Comparison of ENCODE assay signal across 33 mouse cellular contexts in the genomic region with DNA sequence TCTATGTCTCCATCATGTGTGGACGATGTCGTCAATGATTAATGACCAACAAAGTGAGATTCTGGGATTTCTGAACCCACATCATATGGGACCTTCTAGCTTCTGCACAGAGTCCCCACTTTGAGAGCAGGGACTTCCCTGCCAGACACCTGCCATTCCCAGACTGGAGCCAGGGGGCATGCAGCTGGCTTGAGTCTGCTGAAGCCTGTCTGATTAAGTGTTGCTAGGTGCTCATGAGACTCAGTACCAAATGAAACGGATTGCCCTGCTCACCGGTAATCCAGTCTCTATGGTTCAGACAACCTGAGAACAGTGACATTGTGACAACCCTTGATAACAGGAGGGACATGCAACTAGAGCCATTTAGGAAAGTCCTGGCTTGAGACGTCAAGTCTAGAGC. TPM values are rescaled to one million over a fixed set of nuclear protein-coding genes. Genes with fewer than 3 reads are reported as not detected.
DNase-seq lines count a peak whose midpoint lies in the region; ATAC-seq and TF ChIP-seq lines count a peak whose summit lies in the region.
"Had no signal": no experiment of that assay in that cellular context is flagged by ENCODE, and none has a peak within 500 bp of the region (broad histone marks: within the 10 kb centered on the region; RNA-seq: fewer than 3 reads in every experiment).

No protein-coding gene starts in this region.

- no peaks in the 10 kb centered on the region for H3K36me3 ChIP-seq in heart, postnatal 0 days (replicated peaks; ENCODE audit: control insufficient read depth, insufficient read depth, low read length)
- H3K36me3 ChIP-seq in liver, postnatal 0 days (replicated peaks; ENCODE audit: insufficient read depth, low read length): no peaks in the 10 kb centered on the region
- H3K36me3 ChIP-seq in liver, embryonic 12.5 days: no peaks in the 10 kb centered on the region
- no peaks in the 10 kb centered on the region for H3K36me3 ChIP-seq in CH12.LX (replicated peaks in 1 of 2; ENCODE audit: control insufficient read depth in 1 of 2, insufficient read depth in 1 of 2, low read length in 1 of 2)
- H3K36me3 ChIP-seq in stomach, postnatal 0 days (ENCODE audit: control insufficient read depth, insufficient read depth, low read length): no peaks in the 10 kb centered on the region
- H3K36me3 ChIP-seq: embryonic facial prominence, embryonic 10.5 days; embryonic facial prominence, embryonic 15.5 days; heart, embryonic 12.5 days; hindbrain, embryonic 10.5 days; hindbrain, embryonic 15.5 days; liver, embryonic 15.5 days; midbrain, embryonic 15.5 days; neural tube, embryonic 12.5 days had no signal

- H3K79me2 ChIP-seq in CH12.LX (replicated peaks; ENCODE audit: control insufficient read depth, extremely low read depth, insufficient read depth, poor library complexity, severe bottlenecking): no peaks in the 10 kb centered on the region

- peak; percentile 24 for TF ChIP-seq CTCF in heart, postnatal 0 days (IDR thresholded peaks at IDR 0.05; ENCODE audit: low read depth)
- TF ChIP-seq CTCF in liver, postnatal 0 days (IDR thresholded peaks at IDR 0.05; ENCODE audit: low read depth): peak; percentile 21; the same call in 1 of the 2 replicates
- peak in 1 of 2 experiments; percentile 25; a peak in 1 of 4 replicates for TF ChIP-seq CTCF in CH12.LX (conservative IDR thresholded peaks at IDR 0.05 in 1 of 2, IDR thresholded peaks at IDR 0.05 in 1 of 2; ENCODE audit: low read depth in 2 of 2, low read length in 2 of 2)
- peak; percentile 53 for TF ChIP-seq CTCF in stomach, postnatal 0 days (IDR thresholded peaks at IDR 0.05; ENCODE audit: low read depth)

- no peak overlapping the region for H3K4me2 ChIP-seq in heart, postnatal 0 days (ENCODE audit: low read depth, low read length)
- H3K4me2 ChIP-seq in liver, postnatal 0 days (ENCODE audit: low read depth, low read length): no peak overlapping the region
- no peak overlapping the region for H3K4me2 ChIP-seq in liver, embryonic 12.5 days
- H3K4me2 ChIP-seq in CH12.LX (ENCODE audit: insufficient read depth, low read depth, poor library complexity, severe bottlenecking): no peak overlapping the region
- H3K4me2 ChIP-seq in stomach, postnatal 0 days (replicated peaks; ENCODE audit: low read depth): no peak overlapping the region
- H3K4me2 ChIP-seq: embryonic facial prominence, embryonic 15.5 days; forebrain, embryonic 13.5 days; heart, embryonic 12.5 days; hindbrain, embryonic 15.5 days; liver, embryonic 15.5 days; midbrain, embryonic 15.5 days; neural tube, embryonic 12.5 days had no signal

- no peak for DNase-seq in heart, postnatal 0 days (ENCODE audit: low spot score)
- no peak for DNase-seq in heart, postnatal 25 days (ENCODE audit: low spot score)
- DNase-seq in liver, postnatal 0 days: no peak
- DNase-seq in CH12.LX (ENCODE audit: extremely low read depth): no peak
- DNase-seq in stomach, postnatal 0 days (ENCODE audit: low spot score): no peak
- DNase-seq in kidney, adult 18-20 months: no peak
- DNase-seq: adrenal gland, adult 8-10 months; cerebellum, adult 8-10 months; cerebellum, postnatal 25 days; heart, adult 2 months; heart, postnatal 10 days; kidney, postnatal 10 days; layer of hippocampus, postnatal 36 days; liver; lung, postnatal 14 days; right cerebral cortex, postnatal 4 days; thymus, adult 2 months; thymus, postnatal 36 days had no signal

- in situ Hi-C loops in CH12.LX (cut with MboI; ENCODE audit: low pct_ligation_motif_present, low pct_unique_long_range_greater_than_20kb, low sequenced_read_pairs): loop anchor here (25.0 kb wide), 2 partner anchors 598 to 748 kb away; a partner anchor contains a TSS

- no peak for ATAC-seq in heart, postnatal 0 days (ENCODE audit: insufficient read depth, low read depth)
- no peak for ATAC-seq in liver, postnatal 0 days
- ATAC-seq in liver, embryonic 12.5 days: no peak
- ATAC-seq in stomach, postnatal 0 days (ENCODE audit: low FRiP score, low TSS enrichment): no peak
- ATAC-seq: CD4-positive, CD25-positive, alpha-beta regulatory T cell, adult 4 months; forebrain, embryonic 13.5 days; intestine, embryonic 16.5 days; midbrain, embryonic 15.5 days had no signal

- H3K4me3 ChIP-seq in heart, postnatal 0 days (ENCODE audit: low read depth, low read length): no peak overlapping the region
- H3K4me3 ChIP-seq in liver, postnatal 0 days (ENCODE audit: low read depth, low read length): no peak overlapping the region
- no peak overlapping the region for H3K4me3 ChIP-seq in liver, embryonic 12.5 days
- H3K4me3 ChIP-seq in CH12.LX (replicated peaks in 1 of 3; ENCODE audit: low read depth in 2 of 3, low read length in 2 of 3, poor library complexity in 1 of 3): no peak overlapping the region
- no peak overlapping the region for H3K4me3 ChIP-seq in stomach, postnatal 0 days (ENCODE audit: low read depth, low read length)
- H3K4me3 ChIP-seq: embryonic facial prominence, embryonic 10.5 days; embryonic facial prominence, embryonic 15.5 days; forebrain, embryonic 13.5 days; heart, adult 2 months; heart, embryonic 12.5 days; hindbrain, embryonic 10.5 days; hindbrain, embryonic 15.5 days; liver, embryonic 15.5 days; midbrain, embryonic 15.5 days; neural tube, embryonic 12.5 days had no signal

- TF ChIP-seq POLR2A in CH12.LX (IDR thresholded peaks at IDR 0.05; ENCODE audit: low read depth, low read length): no peak

- peak; percentile 15 for TF ChIP-seq RAD21 in CH12.LX (IDR thresholded peaks at IDR 0.05; ENCODE audit: low read depth, low read length)

- WGBS in heart, postnatal 0 days: 60% methylated on average over 5 of the region's 5 CpGs
- 69% methylated on average over 5 of the region's 5 CpGs for WGBS in liver, postnatal 0 days (ENCODE audit: insufficient replicate concordance)
- 73% methylated on average over 5 of the region's 5 CpGs for WGBS in liver, embryonic 12.5 days (ENCODE audit: insufficient replicate concordance)
- WGBS in stomach, postnatal 0 days: 79% methylated on average over 5 of the region's 5 CpGs

- H3K4me1 ChIP-seq in heart, postnatal 0 days (ENCODE audit: control insufficient read depth, insufficient read depth): peaks cover 3% of the 10 kb centered on the region; the same call in 1 of the 2 replicates
- no peaks in the 10 kb centered on the region for H3K4me1 ChIP-seq in liver, postnatal 0 days (ENCODE audit: insufficient read depth)
- H3K4me1 ChIP-seq in liver, embryonic 12.5 days: no peaks in the 10 kb centered on the region
- H3K4me1 ChIP-seq in CH12.LX (ENCODE audit: control insufficient read depth in 1 of 2, insufficient read depth in 2 of 2): peaks cover 28 to 56% of the 10 kb centered on the region in 2 experiments
- 0 out of 2 replicates have a peak, but pooled peaks cover 3% of the 10 kb centered on the region for H3K4me1 ChIP-seq in stomach, postnatal 0 days (replicated peaks; ENCODE audit: control insufficient read depth, insufficient read depth)
- H3K4me1 ChIP-seq: forebrain, embryonic 13.5 days; heart, embryonic 12.5 days; hindbrain, embryonic 15.5 days; liver, embryonic 15.5 days; midbrain, embryonic 15.5 days; neural tube, embryonic 12.5 days had no signal

- no peak overlapping the region for H3K27ac ChIP-seq in heart, postnatal 0 days (ENCODE audit: low read depth)
- H3K27ac ChIP-seq in liver, postnatal 0 days (ENCODE audit: low read depth): no peak overlapping the region
- no peak overlapping the region for H3K27ac ChIP-seq in liver, embryonic 12.5 days
- H3K27ac ChIP-seq in CH12.LX (ENCODE audit: insufficient read depth, low read depth): no peak overlapping the region
- H3K27ac ChIP-seq in stomach, postnatal 0 days (replicated peaks): no peak overlapping the region
- H3K27ac ChIP-seq: embryonic facial prominence, embryonic 10.5 days; embryonic facial prominence, embryonic 15.5 days; forebrain, embryonic 13.5 days; heart, adult 2 months; hindbrain, embryonic 10.5 days; hindbrain, embryonic 15.5 days; liver, embryonic 15.5 days; midbrain, embryonic 15.5 days; neural tube, embryonic 12.5 days had no signal

- no peak for TF ChIP-seq EP300 in heart, postnatal 0 days (IDR thresholded peaks at IDR 0.05; ENCODE audit: low read depth)
- TF ChIP-seq EP300 in liver, postnatal 0 days (IDR thresholded peaks at IDR 0.05; ENCODE audit: low read depth): no peak
- no peak for TF ChIP-seq EP300 in CH12.LX (IDR thresholded peaks at IDR 0.05; ENCODE audit: low read length)
- no peak for TF ChIP-seq EP300 in stomach, postnatal 0 days (optimal IDR thresholded peaks at IDR 0.05)

- intact Hi-C loops in heart, postnatal 25 days (cut with DNase I): loop anchor here (5.0 kb wide), 1 partner anchor 743 kb away; no protein-coding TSS in a partner anchor

- H3K9me3 ChIP-seq in heart, postnatal 0 days (replicated peaks; ENCODE audit: control insufficient read depth, low read length): no peaks in the 10 kb centered on the region
- no peaks in the 10 kb centered on the region for H3K9me3 ChIP-seq in liver, postnatal 0 days (ENCODE audit: low read length)
- H3K9me3 ChIP-seq in liver, embryonic 12.5 days (replicated peaks): no peaks in the 10 kb centered on the region
- H3K9me3 ChIP-seq in CH12.LX (replicated peaks; ENCODE audit: low read length): no peaks in the 10 kb centered on the region
- H3K9me3 ChIP-seq in stomach, postnatal 0 days (ENCODE audit: control insufficient read depth, low read length): no peaks in the 10 kb centered on the region
- H3K9me3 ChIP-seq: embryonic facial prominence, embryonic 10.5 days; embryonic facial prominence, embryonic 15.5 days; forebrain, embryonic 13.5 days; heart, embryonic 12.5 days; hindbrain, embryonic 10.5 days; hindbrain, embryonic 15.5 days; liver, embryonic 15.5 days; midbrain, embryonic 15.5 days; neural tube, embryonic 12.5 days had no signal

- dilution Hi-C loops in CH12.LX (cut with MboI; ENCODE audit: extremely low pct_ligation_motif_present, extremely low pct_unique_long_range_greater_than_20kb, low sequenced_read_pairs): no loop called here

- H3K27me3 ChIP-seq in heart, postnatal 0 days (ENCODE audit: control insufficient read depth, insufficient read depth, low read length): no peaks in the 10 kb centered on the region
- H3K27me3 ChIP-seq in liver, postnatal 0 days (ENCODE audit: insufficient read depth, low read length): no peaks in the 10 kb centered on the region
- H3K27me3 ChIP-seq in liver, embryonic 12.5 days (replicated peaks): peaks cover 19% of the 10 kb centered on the region
- no peaks in the 10 kb centered on the region for H3K27me3 ChIP-seq in CH12.LX (replicated peaks)
- H3K27me3 ChIP-seq in stomach, postnatal 0 days (ENCODE audit: control insufficient read depth, insufficient read depth, low read length): no peaks in the 10 kb centered on the region
- H3K27me3 ChIP-seq: hindbrain, embryonic 15.5 days; midbrain, embryonic 15.5 days had no signal

- no peak overlapping the region for H3K9ac ChIP-seq in heart, postnatal 0 days (replicated peaks; ENCODE audit: low read depth, low read length)
- no peak overlapping the region for H3K9ac ChIP-seq in liver, postnatal 0 days (replicated peaks)
- H3K9ac ChIP-seq in liver, embryonic 12.5 days: no peak overlapping the region
- no peak overlapping the region for H3K9ac ChIP-seq in CH12.LX (ENCODE audit: insufficient read depth, low read depth)
- H3K9ac ChIP-seq in stomach, postnatal 0 days (ENCODE audit: low read length): no peak overlapping the region
- H3K9ac ChIP-seq: embryonic facial prominence, embryonic 15.5 days; forebrain, embryonic 13.5 days; heart, embryonic 12.5 days; hindbrain, embryonic 15.5 days; liver, embryonic 15.5 days; midbrain, embryonic 15.5 days; neural tube, embryonic 12.5 days had no signal

RNA-seq across cellular contexts. Expression of a gene that starts 1.3 kb away (rescaled TPM):
- 0.15 TPM in 1 of 2 replicates, not detected in the other for total RNA-seq in heart, postnatal 0 days (2014; rRNA removed; ENCODE audit: low replicate concordance)
- polyA plus RNA-seq in heart, postnatal 0 days (2015; fragmentation: Nextera tagmentation; extraction: Ambion mirVana): not detected in 2 replicates
- not detected for total RNA-seq in heart, postnatal 25 days (2021)
- not detected in 2 replicates for polyA plus RNA-seq in liver, postnatal 0 days (2015; fragmentation: Nextera tagmentation; extraction: Ambion mirVana)
- 0.02 and 0.04 TPM in 2 replicates for polyA plus RNA-seq in liver, embryonic 12.5 days (2016; fragmentation: Nextera tagmentation; extraction: Ambion mirVana)
- total RNA-seq in CH12.LX (2012; rRNA removed) (0.38 and 0.42 TPM in 2 replicates), CH12.LX (2014; rRNA removed) (0.23 TPM in 2 replicates)
- 0.74 and 0.77 TPM in 2 replicates for polyA plus RNA-seq in CH12.LX (2012; ENCODE audit: insufficient read length, low read depth)
- polyA plus RNA-seq in stomach, postnatal 0 days (2015; fragmentation: Nextera tagmentation; extraction: Ambion mirVana): 0.06 and 0.08 TPM in 2 replicates
- total RNA-seq: adrenal gland, adult 8-10 months; adrenal gland, postnatal 4 days; gastrocnemius, postnatal 4 days; heart, adult 2 months; heart, postnatal 10 days; layer of hippocampus, postnatal 36 days had no signal
- polyA plus RNA-seq: forebrain, embryonic 13.5 days; heart, embryonic 12.5 days; hindbrain, embryonic 15.5 days; liver, embryonic 15.5 days; midbrain, embryonic 15.5 days had no signal

RNA-seq across cellular contexts. Expression of a gene that starts 49.5 kb away (rescaled TPM):
- 0.76 and 0.89 TPM in 2 replicates for total RNA-seq in heart, postnatal 0 days (2014; rRNA removed; ENCODE audit: low replicate concordance)
- polyA plus RNA-seq in heart, postnatal 0 days (2015; fragmentation: Nextera tagmentation; extraction: Ambion mirVana): 0.05 and 0.08 TPM in 2 replicates
- under 1 TPM; 0.26 to 0.48 TPM for total RNA-seq in heart, postnatal 25 days (2021)
- polyA plus RNA-seq in liver, postnatal 0 days (2015; fragmentation: Nextera tagmentation; extraction: Ambion mirVana): 7.6 and 8.4 TPM in 2 replicates
- 0.05 TPM in 1 of 2 replicates, not detected in the other for polyA plus RNA-seq in liver, embryonic 12.5 days (2016; fragmentation: Nextera tagmentation; extraction: Ambion mirVana)
- total RNA-seq in CH12.LX (2012; rRNA removed) (87.4 and 108 TPM in 2 replicates), CH12.LX (2014; rRNA removed) (173 and 183 TPM in 2 replicates)
- polyA plus RNA-seq in CH12.LX (2012; ENCODE audit: insufficient read length, low read depth): 255 and 303 TPM in 2 replicates
- 0.12 and 0.13 TPM in 2 replicates for polyA plus RNA-seq in stomach, postnatal 0 days (2015; fragmentation: Nextera tagmentation; extraction: Ambion mirVana)
- total RNA-seq: layer of hippocampus, postnatal 36 days had no signal
- polyA plus RNA-seq: embryonic facial prominence, embryonic 10.5 days; heart, embryonic 12.5 days; hindbrain, embryonic 10.5 days; limb, embryonic 11.5 days; neural tube, embryonic 12.5 days had no signal

Comparison
In these comparisons a context has a peak if more than half of its experiments do, and no peak if none do; other contexts are left out.
1. RNA of a gene that starts 49.5 kb away (polyA plus RNA-seq): 255 to 303 TPM in CH12.LX; 7.6 to 8.4 TPM in liver, postnatal 0 days, 0.12 to 0.13 TPM in stomach, postnatal 0 days, 0.05 to 0.08 TPM in heart, postnatal 0 days and 0.05 TPM in liver, embryonic 12.5 days; every median in the first group is over 10 times any median in the second.